Mouse (Mus musculus) CD4-positive helper T cell, adult 2 months (primary cell): ENCODE results near the gene Slc23a4.
A peak's percentile ranks its signal among the peaks of the same experiment; 100 is the strongest.

Source experiments
- DNase-seq: peaks from one replicate; pipeline ENCODE4 v3.0.0-alpha.2; 2012; ENCODE audit warnings: low read depth, missing footprints, low spot score

Gene Slc23a4

GRCm38 (mm10) chr6:34955862-34956241 lies 32.4 kb downstream of the Slc23a4 start:
- DNase-seq: no peak

- DNase-seq: peak; percentile 68
Observed at GRCm38 (mm10) chr6:34954926-34955861, 33.0 kb downstream of the Slc23a4 start.

- no peak for DNase-seq
Observed at GRCm38 (mm10) chr6:34951956-34952667, 36.1 kb downstream of the Slc23a4 start.

GRCm38 (mm10) chr6:34951518-34951917 lies 36.7 kb downstream of the Slc23a4 start:
- no peak for DNase-seq

- DNase-seq: no peak
Observed at GRCm38 (mm10) chr6:34948461-34948860, 39.7 kb downstream of the Slc23a4 start.

- DNase-seq: no peak
Observed at GRCm38 (mm10) chr6:34946486-34947079, 41.6 kb downstream of the Slc23a4 start.

GRCm38 (mm10) chr6:34943499-34943898 lies 44.7 kb downstream of the Slc23a4 start:
- no peak for DNase-seq

- no peak for DNase-seq
Observed at GRCm38 (mm10) chr6:34942446-34942845, 45.8 kb downstream of the Slc23a4 start.

- no peak for DNase-seq
Observed at GRCm38 (mm10) chr6:34941496-34941895, 46.7 kb downstream of the Slc23a4 start.

GRCm38 (mm10) chr6:34939451-34939850 lies 48.8 kb downstream of the Slc23a4 start:
- DNase-seq: no peak

GRCm38 (mm10) chr6:34938929-34939325 lies 49.3 kb downstream of the Slc23a4 start:
- no peak for DNase-seq

- DNase-seq: peak; percentile 45
Observed at GRCm38 (mm10) chr6:34938280-34938928, 49.8 kb downstream of the Slc23a4 start.

- no peak for DNase-seq
Observed at GRCm38 (mm10) chr6:34936743-34937142, 51.5 kb downstream of the Slc23a4 start.

- no peak for DNase-seq
Observed at GRCm38 (mm10) chr6:34932633-34933032, 55.6 kb downstream of the Slc23a4 start.

GRCm38 (mm10) chr6:34927594-34927993 lies 60.6 kb downstream of the Slc23a4 start:
- no peak for DNase-seq

- peak; percentile 60 for DNase-seq
Observed at GRCm38 (mm10) chr6:34927156-34927555, 61.0 kb downstream of the Slc23a4 start.

- DNase-seq: peak; percentile 42
Observed at GRCm38 (mm10) chr6:34921941-34922340, 66.3 kb downstream of the Slc23a4 start.

- DNase-seq: no peak
Observed at GRCm38 (mm10) chr6:34920631-34921030, 67.6 kb downstream of the Slc23a4 start.

GRCm38 (mm10) chr6:34919956-34920355 lies 68.2 kb downstream of the Slc23a4 start, which contains the start of gene Stra8:
TSS of gene Stra8 (plus strand) at chr6:34920163.
- DNase-seq: no peak

- no peak for DNase-seq
Observed at GRCm38 (mm10) chr6:34919146-34919545, 69.1 kb downstream of the Slc23a4 start.

- DNase-seq: no peak
Observed at GRCm38 (mm10) chr6:34914462-34914861, 73.7 kb downstream of the Slc23a4 start.
